Mouse (Mus musculus): ENCODE measurements around the gene C1qa. TPM values are rescaled to one million over a fixed set of nuclear protein-coding genes. Genes with fewer than 3 reads are reported as not detected.

Gene C1qa
- polyA plus RNA-seq, 1 experiment: 34.0 TPM

- Histone ChIP-seq H3K4me1 (ENCODE audit: control insufficient read depth, insufficient read depth, low read length) (no peaks in the 10 kb centered on the region), H3K4me3 (replicated peaks; ENCODE audit: insufficient read depth, low read depth, low read length) (no peak overlapping the region), H3K27ac (ENCODE audit: insufficient read depth, low read length) (no peak overlapping the region), H3K27me3 (ENCODE audit: control insufficient read depth, insufficient read depth, low read length) (no peaks in the 10 kb centered on the region)
- 43% methylated on average over 6 of the region's 6 CpGs for WGBS
- no peak for DNase-seq
- TF ChIP-seq CTCF (IDR thresholded peaks at IDR 0.05; ENCODE audit: borderline replicate concordance, insufficient read depth, low read depth, low read length): 0 out of 2 replicates have a peak, but pooled peaks have one; percentile 23
- TF ChIP-seq POLR2A (IDR thresholded peaks at IDR 0.05; ENCODE audit: borderline replicate concordance, insufficient read depth, low read length): no peak
Observed at GRCm38 (mm10) chr4:136855081-136855480, 43.5 kb downstream of the C1qa start.

DNA sequence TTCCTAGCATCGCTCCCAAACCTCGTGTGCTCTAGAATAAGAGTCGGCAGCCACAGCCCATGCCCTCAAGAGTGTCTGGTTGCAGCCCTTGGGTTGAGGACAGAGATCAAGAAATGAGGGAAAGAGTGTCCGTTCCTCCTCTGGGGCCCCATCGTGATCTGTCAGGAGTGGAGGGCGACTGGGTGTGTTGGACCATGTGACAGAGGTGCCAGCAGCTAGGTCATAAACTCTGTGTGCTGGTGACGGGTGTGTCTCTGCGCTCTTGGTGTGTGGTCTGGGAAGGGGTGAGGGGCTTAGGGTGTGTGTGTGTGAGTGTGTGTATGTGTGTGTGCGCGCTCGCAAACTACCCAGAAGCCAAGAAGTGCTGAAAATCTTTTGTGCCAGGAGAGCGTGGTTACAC lies 45.6 kb downstream of the C1qa start:
- no peak for DNase-seq
- Histone ChIP-seq H3K27ac (ENCODE audit: insufficient read depth, low read length) (no peak overlapping the region), H3K27me3 (ENCODE audit: control insufficient read depth, insufficient read depth, low read length) (no peaks in the 10 kb centered on the region), H3K4me1 (ENCODE audit: control insufficient read depth, insufficient read depth, low read length) (peaks cover 5% of the 10 kb centered on the region), H3K4me3 (replicated peaks; ENCODE audit: insufficient read depth, low read depth, low read length) (no peak overlapping the region)
- WGBS: 91% methylated on average over 12 of the region's 12 CpGs
- TF ChIP-seq CTCF (IDR thresholded peaks at IDR 0.05; ENCODE audit: borderline replicate concordance, insufficient read depth, low read depth, low read length) (no peak), POLR2A (IDR thresholded peaks at IDR 0.05; ENCODE audit: borderline replicate concordance, insufficient read depth, low read length) (no peak)

DNA sequence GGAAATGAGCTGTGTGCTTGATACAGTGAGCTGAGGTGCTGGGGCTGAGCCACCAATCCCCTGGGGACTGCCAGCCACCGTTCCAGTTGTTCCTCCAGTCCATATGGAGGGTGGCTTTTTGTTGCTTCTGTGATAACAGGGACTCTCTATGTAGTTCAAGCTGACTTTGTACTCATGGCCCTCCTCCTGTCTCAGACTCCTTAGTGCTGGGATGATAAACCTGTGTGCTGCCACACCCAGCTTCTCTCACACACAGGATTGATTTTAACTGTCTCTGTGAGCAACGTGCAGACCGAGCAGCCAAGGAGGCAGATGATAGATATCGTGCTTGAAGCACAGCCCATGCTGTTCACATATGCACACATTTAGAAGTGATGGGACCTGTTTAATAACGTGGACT lies 46.5 kb downstream of the C1qa start:
- no peaks in the 10 kb centered on the region for H3K27me3 ChIP-seq (ENCODE audit: control insufficient read depth, insufficient read depth, low read length)
- H3K27ac ChIP-seq (ENCODE audit: insufficient read depth, low read length): no peak overlapping the region
- H3K4me3 ChIP-seq (replicated peaks; ENCODE audit: insufficient read depth, low read depth, low read length): no peak overlapping the region
- peaks cover 5% of the 10 kb centered on the region for H3K4me1 ChIP-seq (ENCODE audit: control insufficient read depth, insufficient read depth, low read length)
- WGBS: 60% methylated on average over 5 of the region's 5 CpGs
- DNase-seq: no peak
- no peak for TF ChIP-seq CTCF (IDR thresholded peaks at IDR 0.05; ENCODE audit: borderline replicate concordance, insufficient read depth, low read depth, low read length)
- TF ChIP-seq POLR2A (IDR thresholded peaks at IDR 0.05; ENCODE audit: borderline replicate concordance, insufficient read depth, low read length): no peak

- H3K4me3 ChIP-seq (replicated peaks; ENCODE audit: insufficient read depth, low read depth, low read length): no peak overlapping the region
- WGBS: 60% methylated on average over 4 of the region's 4 CpGs
- H3K27ac ChIP-seq (ENCODE audit: insufficient read depth, low read length): no peak overlapping the region
- no peaks in the 10 kb centered on the region for H3K27me3 ChIP-seq (ENCODE audit: control insufficient read depth, insufficient read depth, low read length)
- TF ChIP-seq CTCF (IDR thresholded peaks at IDR 0.05; ENCODE audit: borderline replicate concordance, insufficient read depth, low read depth, low read length): no peak
- no peak for TF ChIP-seq POLR2A (IDR thresholded peaks at IDR 0.05; ENCODE audit: borderline replicate concordance, insufficient read depth, low read length)
- DNase-seq: no peak
- H3K4me1 ChIP-seq (ENCODE audit: control insufficient read depth, insufficient read depth, low read length): peaks cover 5% of the 10 kb centered on the region
Observed at GRCm38 (mm10) chr4:136848565-136848964, 50.0 kb downstream of the C1qa start.

DNA sequence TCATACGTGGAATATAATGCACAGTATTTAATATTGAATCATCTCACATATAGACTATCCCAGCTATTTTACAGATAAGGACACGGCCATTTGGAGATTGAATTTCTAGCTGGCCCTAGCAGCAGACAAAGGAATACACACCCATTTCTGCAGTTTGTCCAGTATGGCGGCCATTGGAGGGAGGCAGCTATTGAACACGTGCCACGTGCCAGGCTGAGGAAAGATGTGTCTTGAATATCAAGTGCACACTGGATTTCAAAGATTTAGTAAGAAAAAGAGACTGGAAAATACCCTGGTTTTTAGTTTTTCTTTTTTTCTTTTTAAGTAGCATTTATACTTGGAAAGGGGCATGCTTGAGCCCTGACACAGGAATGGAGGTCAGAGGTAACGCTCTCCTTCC lies 51.4 kb downstream of the C1qa start:
- 86% methylated on average over 6 of the region's 6 CpGs for WGBS
- no peaks in the 10 kb centered on the region for H3K27me3 ChIP-seq (ENCODE audit: control insufficient read depth, insufficient read depth, low read length)
- no peak overlapping the region for H3K4me3 ChIP-seq (replicated peaks; ENCODE audit: insufficient read depth, low read depth, low read length)
- TF ChIP-seq CTCF (IDR thresholded peaks at IDR 0.05; ENCODE audit: borderline replicate concordance, insufficient read depth, low read depth, low read length) (no peak), POLR2A (IDR thresholded peaks at IDR 0.05; ENCODE audit: borderline replicate concordance, insufficient read depth, low read length) (no peak)
- H3K4me1 ChIP-seq (ENCODE audit: control insufficient read depth, insufficient read depth, low read length): peaks cover 5% of the 10 kb centered on the region
- DNase-seq: no peak
- H3K27ac ChIP-seq (ENCODE audit: insufficient read depth, low read length): no peak overlapping the region

Other genes with a start within 250 kb of the C1qa start
- gene Ephb2, start 62.8 kb downstream of the C1qa start, polyA plus RNA-seq (2012; rRNA removed): 29.1 and 35.4 TPM in 2 replicates
- gene C1qb, start 12.6 kb downstream of the C1qa start, polyA plus RNA-seq (2012; rRNA removed): 41.8 and 46.8 TPM in 2 replicates
- gene C1qc, start 5.7 kb downstream of the C1qa start, polyA plus RNA-seq (2012; rRNA removed): 26.6 and 28.6 TPM in 2 replicates
- 44.5 and 51.9 TPM in 2 replicates for gene Epha8, start 58.0 kb upstream of the C1qa start, polyA plus RNA-seq (2012; rRNA removed)
- gene Zbtb40, start 150.0 kb upstream of the C1qa start, polyA plus RNA-seq (2012; rRNA removed): 10.2 and 12.6 TPM in 2 replicates

Data from cerebellum, adult 2 months (tissue).